Mouse (Mus musculus): ENCODE data around the gene Xxylt1. TPM values are rescaled to one million over a fixed set of nuclear protein-coding genes. Genes with fewer than 3 reads are reported as not detected.

Xxylt1 gene
- total RNA-seq, 4 experiments from 2014 or later = 17.9 to 21.7 (median 20.6) TPM

GRCm38 (mm10) chr16:30922548-30922947 lies 158.7 kb downstream of the Xxylt1 start:
- no peak for DNase-seq (ENCODE audit: low spot score in 2 of 2)

GRCm38 (mm10) chr16:30918866-30919265 lies 162.4 kb downstream of the Xxylt1 start:
- DNase-seq (ENCODE audit: low spot score in 2 of 2) = no peak

GRCm38 (mm10) chr16:30916931-30917330 lies 164.3 kb downstream of the Xxylt1 start:
- no peak for DNase-seq (ENCODE audit: low spot score in 2 of 2)

- no peak for DNase-seq (ENCODE audit: low spot score in 2 of 2)
Observed at GRCm38 (mm10) chr16:30915611-30916220, 165.5 kb downstream of the Xxylt1 start.

Other genes starting within 250 kb of the Xxylt1 start
- gene Acap2, start 119.8 kb upstream of the Xxylt1 start, total RNA-seq (2022) = 100 to 1,000 TPM; 117 to 144 (median 132) TPM
- 10 to 100 TPM; 87.5 to 93.4 (median 90.2) TPM for gene Ppp1r2, start 193.8 kb upstream of the Xxylt1 start, total RNA-seq (2022)
- 100 to 1,000 TPM; 167 to 280 (median 203) TPM for gene Apod, start 233.4 kb upstream of the Xxylt1 start, total RNA-seq (2022)